Mouse (Mus musculus) heart, embryonic 12.5 days (tissue): Measurements from ENCODE around the gene 1700020D05Rik. TPM values are rescaled to one million over a fixed set of nuclear protein-coding genes. Genes with fewer than 3 reads are reported as not detected.

Experiments used
- ATAC-seq: fragments of 200-750 bp; cut with Nextera tagmentation; 2 replicates; pipeline ENCODE4 v1.8.0; 2017; ENCODE audit warnings: moderate TSS enrichment, moderate library complexity; ENCODE audit not compliant: insufficient number of reproducible peaks, low FRiP score
- H3K27ac ChIP-seq: fragments of 300-500 bp; sonication (generic); 2 replicates; pipeline ENCODE4 v1.5.1; 2016; ENCODE audit warnings: mild to moderate bottlenecking, moderate library complexity; ENCODE audit not compliant: poor library complexity, severe bottlenecking
- H3K27me3 ChIP-seq: fragments of 300-500 bp; sonication (generic); replicated peaks from 2 replicates; pipeline ENCODE4 v1.6.1; 2016; ENCODE audit warnings: mild to moderate bottlenecking, moderate library complexity
- H3K36me3 ChIP-seq: fragments of 300-500 bp; sonication (generic); 2 replicates; pipeline ENCODE4 v1.6.1; 2016; ENCODE audit warnings: mild to moderate bottlenecking, moderate library complexity
- H3K4me1 ChIP-seq: fragments of 300-500 bp; sonication (generic); replicated peaks from 2 replicates; pipeline ENCODE4 v1.6.1; 2016; ENCODE audit warnings: mild to moderate bottlenecking
- H3K4me2 ChIP-seq: fragments of 300-500 bp; sonication (generic); 2 replicates; pipeline ENCODE4 v1.6.1; 2016; ENCODE audit warnings: mild to moderate bottlenecking, moderate library complexity
- H3K4me3 ChIP-seq: fragments of 300-500 bp; sonication (generic); 2 replicates; pipeline ENCODE4 v1.5.1; 2016; ENCODE audit warnings: mild to moderate bottlenecking
- H3K9ac ChIP-seq: fragments of 300-500 bp; sonication (generic); 2 replicates; pipeline ENCODE4 v1.6.1; 2016; ENCODE audit warnings: mild to moderate bottlenecking, moderate library complexity
- H3K9me3 ChIP-seq: fragments of 300-500 bp; sonication (generic); replicated peaks from 2 replicates; pipeline ENCODE4 v1.6.1; 2016; ENCODE audit warnings: mild to moderate bottlenecking, moderate library complexity
- WGBS: fragments of 180-500 bp; shearing (Covaris S2); methylation state at CpG from one replicate; pipeline ENCODE4 v1.1.7; 2016; 5-methylcytosine and 5-hydroxymethylcytosine counted together
- polyA plus RNA-seq: library from polyadenylated mRNA; unstranded; fragments of >200 nt; fragmentation: Nextera tagmentation; extraction: Ambion mirVana; gene quantifications from 2 replicates; pipeline ENCODE4 v1.2.1, GENCODE M21; 2016

1700020D05Rik gene
- polyA plus RNA-seq = 0.23 and 0.24 TPM in 2 replicates

- Histone ChIP-seq H3K27ac (no peak within 1 kb of the TSS), H3K36me3 (peaks cover 18% of the 10 kb centered on the region), H3K27me3 (no peaks in the 10 kb centered on the region), H3K4me3 (no peak within 1 kb of the TSS), H3K9me3 (no peaks in the 10 kb centered on the region), H3K9ac (no peak within 1 kb of the TSS), H3K4me2 (no peak within 1 kb of the TSS; the same call in 1 of the 2 replicates), H3K4me1 (no peaks in the 10 kb centered on the region)
- no peak for ATAC-seq
- WGBS = 46% methylated on average over 17 of the region's 17 CpGs
Measured at GRCm38 (mm10) chr19:5503687-5504086, at the start of gene 1700020D05Rik. Gene 1700020D05Rik (minus strand): TSS chr19:5503787.

GRCm38 (mm10) chr19:5547471-5548056, 44.0 kb upstream of the 1700020D05Rik start:
- H3K9me3 ChIP-seq = no peaks in the 10 kb centered on the region
- no peak overlapping the region for H3K4me2 ChIP-seq
- peaks cover 37% of the 10 kb centered on the region for H3K27me3 ChIP-seq
- no peaks in the 10 kb centered on the region for H3K36me3 ChIP-seq
- ATAC-seq = no peak
- H3K4me3 ChIP-seq = no peak overlapping the region
- no peak overlapping the region for H3K27ac ChIP-seq
- no peaks in the 10 kb centered on the region for H3K4me1 ChIP-seq
- WGBS = 52% methylated on average over 4 of the region's 4 CpGs
- no peak overlapping the region for H3K9ac ChIP-seq

- no peak for ATAC-seq
- Histone ChIP-seq H3K27ac (no peak overlapping the region), H3K27me3 (peaks cover 23% of the 10 kb centered on the region), H3K4me3 (no peak overlapping the region), H3K9me3 (no peaks in the 10 kb centered on the region), H3K36me3 (no peaks in the 10 kb centered on the region), H3K9ac (no peak overlapping the region), H3K4me2 (no peak overlapping the region), H3K4me1 (no peaks in the 10 kb centered on the region)
- WGBS = 36% methylated on average over 11 of the region's 11 CpGs
Measured at GRCm38 (mm10) chr19:5544031-5544430, 40.4 kb upstream of the 1700020D05Rik start.

GRCm38 (mm10) chr19:5543362-5543761, 39.8 kb upstream of the 1700020D05Rik start:
- WGBS = 80% methylated on average over 9 of the region's 9 CpGs
- Histone ChIP-seq H3K27me3 (peaks cover 16% of the 10 kb centered on the region), H3K27ac (no peak overlapping the region), H3K9me3 (no peaks in the 10 kb centered on the region), H3K36me3 (no peaks in the 10 kb centered on the region), H3K4me2 (no peak overlapping the region), H3K4me1 (no peaks in the 10 kb centered on the region), H3K9ac (no peak overlapping the region), H3K4me3 (no peak overlapping the region)
- ATAC-seq = no peak

GRCm38 (mm10) chr19:5538786-5539185, 35.2 kb upstream of the 1700020D05Rik start:
- Histone ChIP-seq H3K36me3 (no peaks in the 10 kb centered on the region), H3K9ac (no peak overlapping the region), H3K27me3 (peaks cover 22% of the 10 kb centered on the region), H3K27ac (no peak overlapping the region), H3K9me3 (no peaks in the 10 kb centered on the region), H3K4me1 (no peaks in the 10 kb centered on the region), H3K4me3 (no peak overlapping the region), H3K4me2 (no peak overlapping the region)
- ATAC-seq = no peak
- 64% methylated on average over 8 of the region's 8 CpGs for WGBS

GRCm38 (mm10) chr19:5532520-5532919, 28.9 kb upstream of the 1700020D05Rik start:
- WGBS = 59% methylated on average over 8 of the region's 8 CpGs
- H3K9ac ChIP-seq = no peak overlapping the region

GRCm38 (mm10) chr19:5530138-5530524, 26.5 kb upstream of the 1700020D05Rik start:
- no peak overlapping the region; the same call in 1 of the 2 replicates for H3K4me3 ChIP-seq
- H3K4me2 ChIP-seq = no peak overlapping the region
- 73% methylated on average over 7 of the region's 7 CpGs for WGBS

More at GRCm38 (mm10) chr19:5532520-5532919, 28.9 kb upstream of the 1700020D05Rik start:
- Histone ChIP-seq H3K4me3 (no peak overlapping the region), H3K36me3 (no peaks in the 10 kb centered on the region), H3K9me3 (no peaks in the 10 kb centered on the region), H3K4me2 (no peak overlapping the region), H3K27ac (no peak overlapping the region), H3K27me3 (peaks cover 37% of the 10 kb centered on the region), H3K4me1 (peaks cover 4% of the 10 kb centered on the region)
- ATAC-seq = no peak

GRCm38 (mm10) chr19:5529325-5530137, 25.9 kb upstream of the 1700020D05Rik start:
- peaks cover 28% of the 10 kb centered on the region for H3K27me3 ChIP-seq
- H3K4me2 ChIP-seq = peak overlapping the region; percentile 53
- peak overlapping the region; percentile 51; the same call in 1 of the 2 replicates for H3K9ac ChIP-seq
- H3K9me3 ChIP-seq = no peaks in the 10 kb centered on the region
- peak overlapping the region; percentile 29; the same call in 1 of the 2 replicates for H3K4me3 ChIP-seq
- H3K36me3 ChIP-seq = no peaks in the 10 kb centered on the region
- no peak overlapping the region for H3K27ac ChIP-seq
- ATAC-seq = peak; percentile 91
- 18% methylated on average over 20 of the region's 20 CpGs for WGBS
- peaks cover 4% of the 10 kb centered on the region for H3K4me1 ChIP-seq

More at GRCm38 (mm10) chr19:5530138-5530524, 26.5 kb upstream of the 1700020D05Rik start:
- Histone ChIP-seq H3K4me1 (peaks cover 4% of the 10 kb centered on the region), H3K36me3 (no peaks in the 10 kb centered on the region), H3K9ac (no peak overlapping the region), H3K27me3 (peaks cover 28% of the 10 kb centered on the region), H3K27ac (no peak overlapping the region), H3K9me3 (no peaks in the 10 kb centered on the region)
- no peak for ATAC-seq

GRCm38 (mm10) chr19:5525204-5525603, 21.6 kb upstream of the 1700020D05Rik start:
- Histone ChIP-seq H3K36me3 (no peaks in the 10 kb centered on the region), H3K4me3 (no peak overlapping the region), H3K4me2 (no peak overlapping the region), H3K9ac (no peak overlapping the region), H3K4me1 (peaks cover 4% of the 10 kb centered on the region), H3K27ac (no peak overlapping the region), H3K27me3 (peaks cover 2% of the 10 kb centered on the region), H3K9me3 (no peaks in the 10 kb centered on the region)
- WGBS = 71% methylated on average over 5 of the region's 5 CpGs
- no peak for ATAC-seq

GRCm38 (mm10) chr19:5518721-5519120, 15.1 kb upstream of the 1700020D05Rik start:
- Histone ChIP-seq H3K4me2 (no peak overlapping the region), H3K36me3 (no peaks in the 10 kb centered on the region)

GRCm38 (mm10) chr19:5516906-5517505, 13.4 kb upstream of the 1700020D05Rik start:
- H3K27me3 ChIP-seq = no peaks in the 10 kb centered on the region
- no peaks in the 10 kb centered on the region for H3K36me3 ChIP-seq
- H3K9me3 ChIP-seq = no peaks in the 10 kb centered on the region
- WGBS = 77% methylated on average over 8 of the region's 8 CpGs
- no peak overlapping the region for H3K4me3 ChIP-seq
- no peak overlapping the region for H3K4me2 ChIP-seq
- H3K9ac ChIP-seq = no peak overlapping the region
- H3K4me1 ChIP-seq = peaks cover 8% of the 10 kb centered on the region
- ATAC-seq = no peak
- no peak overlapping the region for H3K27ac ChIP-seq

More at GRCm38 (mm10) chr19:5518721-5519120, 15.1 kb upstream of the 1700020D05Rik start:
- no peaks in the 10 kb centered on the region for H3K9me3 ChIP-seq
- H3K4me1 ChIP-seq = no peaks in the 10 kb centered on the region
- H3K27ac ChIP-seq = no peak overlapping the region
- H3K4me3 ChIP-seq = no peak overlapping the region
- no peak for ATAC-seq
- H3K9ac ChIP-seq = no peak overlapping the region
- 81% methylated on average over 3 of the region's 3 CpGs for WGBS
- no peaks in the 10 kb centered on the region for H3K27me3 ChIP-seq
